Mouse (Mus musculus) limb, embryonic 15.5 days (tissue): ENCODE data around the gene Eci2. TPM values are rescaled to one million over a fixed set of nuclear protein-coding genes. Genes with fewer than 3 reads are reported as not detected.
A peak's percentile ranks its signal among the peaks of the same experiment; 100 is the strongest.
"Not testable (repeated sequence)": the region's sequence is repeated elsewhere in the genome, so short reads cannot be mapped to it uniquely, and the experiment has no call there.

Experiments used
- ATAC-seq: fragments of 200-750 bp; cut with Nextera tagmentation; 2 replicates; pipeline ENCODE4 v1.8.0; 2017; ENCODE audit warnings: low read depth, moderate TSS enrichment; ENCODE audit not compliant: insufficient number of reproducible peaks, low FRiP score, low TSS enrichment
- H3K27ac ChIP-seq: fragments of 300-500 bp; sonication (generic); 2 replicates; pipeline ENCODE4 v1.5.1; 2015; ENCODE audit warnings: moderate library complexity, mild to moderate bottlenecking, inconsistent platforms
- H3K27me3 ChIP-seq: fragments of 300-500 bp; sonication (generic); 2 replicates; pipeline ENCODE4 v1.6.1; 2015; ENCODE audit warnings: inconsistent platforms
- H3K36me3 ChIP-seq: fragments of 300-500 bp; sonication (generic); 2 replicates; pipeline ENCODE4 v1.6.1; 2015; ENCODE audit warnings: inconsistent platforms
- H3K4me1 ChIP-seq: fragments of 300-500 bp; sonication (generic); 2 replicates; pipeline ENCODE4 v1.6.1; 2015; ENCODE audit warnings: inconsistent platforms
- H3K4me2 ChIP-seq: fragments of 300-500 bp; sonication (generic); 2 replicates; pipeline ENCODE4 v1.6.1; 2015; ENCODE audit warnings: mild to moderate bottlenecking, inconsistent platforms
- H3K4me3 ChIP-seq: fragments of 300-500 bp; sonication (generic); 2 replicates; pipeline ENCODE4 v1.5.1; 2015; ENCODE audit warnings: mild to moderate bottlenecking, inconsistent platforms
- H3K9ac ChIP-seq: fragments of 300-500 bp; sonication (generic); 2 replicates; pipeline ENCODE4 v1.6.1; 2015; ENCODE audit warnings: inconsistent platforms
- H3K9me3 ChIP-seq: fragments of 300-500 bp; sonication (generic); 2 replicates; pipeline ENCODE4 v1.6.1; 2016; ENCODE audit warnings: inconsistent platforms
- WGBS: fragments of 180-500 bp; shearing (Covaris S2); methylation state at CpG from one replicate; pipeline ENCODE4 v1.1.7; 2015; 5-methylcytosine and 5-hydroxymethylcytosine counted together
- polyA plus RNA-seq: library from polyadenylated mRNA; unstranded; fragments of >200 nt; fragmentation: Nextera tagmentation; extraction: Ambion mirVana; gene quantifications from 2 replicates; pipeline ENCODE4 v1.2.1, GENCODE M21; 2015

Eci2 gene
- polyA plus RNA-seq, 1 experiment from 2014 or later, result 133 TPM

- not testable (repeated sequence) for H3K4me1 ChIP-seq, H3K9ac ChIP-seq, H3K27me3 ChIP-seq, H3K27ac ChIP-seq, H3K4me3 ChIP-seq, H3K4me2 ChIP-seq, ATAC-seq, H3K9me3 ChIP-seq
- peaks cover 56% of the 10 kb centered on the region for H3K36me3 ChIP-seq
- 78% methylated on average over 5 of the region's 5 CpGs for WGBS
Observed at GRCm38 (mm10) chr13:34978635-34979034, 48.3 kb downstream of the Eci2 start.

- no peak overlapping the region for H3K9ac ChIP-seq
- WGBS, result 89% methylated on average over 3 of the region's 3 CpGs
- no peak overlapping the region for H3K27ac ChIP-seq
- no peak overlapping the region for H3K4me2 ChIP-seq
- H3K4me1 ChIP-seq, result no peaks in the 10 kb centered on the region
- H3K36me3 ChIP-seq, result peaks cover 52% of the 10 kb centered on the region
- no peak overlapping the region for H3K4me3 ChIP-seq
- no peak for ATAC-seq
- no peaks in the 10 kb centered on the region for H3K9me3 ChIP-seq
- no peaks in the 10 kb centered on the region for H3K27me3 ChIP-seq
Observed at GRCm38 (mm10) chr13:34977410-34977809, 49.5 kb downstream of the Eci2 start.

- H3K4me2 ChIP-seq, result no peak overlapping the region
- H3K4me3 ChIP-seq, result no peak overlapping the region
- 90% methylated on average over 4 of the region's 4 CpGs for WGBS
- peaks cover 42% of the 10 kb centered on the region for H3K36me3 ChIP-seq
- H3K9me3 ChIP-seq, result no peaks in the 10 kb centered on the region
- no peaks in the 10 kb centered on the region for H3K27me3 ChIP-seq
- H3K27ac ChIP-seq, result no peak overlapping the region
- no peak overlapping the region for H3K9ac ChIP-seq
- H3K4me1 ChIP-seq, result no peaks in the 10 kb centered on the region
- ATAC-seq, result no peak
Observed at GRCm38 (mm10) chr13:34976116-34976515, 50.8 kb downstream of the Eci2 start.

GRCm38 (mm10) chr13:34973770-34974169, 53.1 kb downstream of the Eci2 start:
- Histone ChIP-seq H3K4me2 (no peak overlapping the region), H3K4me3 (no peak overlapping the region), H3K9me3 (no peaks in the 10 kb centered on the region), H3K27ac (no peak overlapping the region), H3K9ac (no peak overlapping the region), H3K27me3 (no peaks in the 10 kb centered on the region), H3K4me1 (no peaks in the 10 kb centered on the region), H3K36me3 (peaks cover 20% of the 10 kb centered on the region)
- ATAC-seq, result no peak
- WGBS, result 56% methylated on average over 1 of the region's 1 CpGs

GRCm38 (mm10) chr13:34973149-34973548, 53.7 kb downstream of the Eci2 start:
- no peak for ATAC-seq

GRCm38 (mm10) chr13:34972456-34972855, 54.4 kb downstream of the Eci2 start:
- H3K27ac ChIP-seq, H3K4me2 ChIP-seq, H3K4me3 ChIP-seq, H3K27me3 ChIP-seq, ATAC-seq, H3K36me3 ChIP-seq, H3K9me3 ChIP-seq, H3K9ac ChIP-seq, H3K4me1 ChIP-seq: not testable (repeated sequence)

More at GRCm38 (mm10) chr13:34973149-34973548, 53.7 kb downstream of the Eci2 start:
- no peaks in the 10 kb centered on the region for H3K27me3 ChIP-seq
- H3K9ac ChIP-seq, result no peak overlapping the region
- peaks cover 14% of the 10 kb centered on the region for H3K36me3 ChIP-seq
- H3K4me1 ChIP-seq, result no peaks in the 10 kb centered on the region
- H3K9me3 ChIP-seq, result no peaks in the 10 kb centered on the region
- no peak overlapping the region for H3K4me2 ChIP-seq
- no peak overlapping the region for H3K4me3 ChIP-seq
- WGBS, result 30% methylated on average over 1 of the region's 1 CpGs
- H3K27ac ChIP-seq, result no peak overlapping the region

- H3K9me3 ChIP-seq, ATAC-seq, H3K36me3 ChIP-seq, H3K4me3 ChIP-seq, H3K4me2 ChIP-seq, H3K9ac ChIP-seq, H3K27ac ChIP-seq: not testable (repeated sequence)
- Histone ChIP-seq H3K4me1 (peaks cover 13% of the 10 kb centered on the region), H3K27me3 (peaks cover 16% of the 10 kb centered on the region; the same call in 1 of the 2 replicates)
- 68% methylated on average over 9 of the region's 9 CpGs for WGBS
Observed at GRCm38 (mm10) chr13:34965647-34966046, 61.2 kb downstream of the Eci2 start.

GRCm38 (mm10) chr13:34964866-34965265, 62.0 kb downstream of the Eci2 start:
- Histone ChIP-seq H3K4me1 (peaks cover 13% of the 10 kb centered on the region), H3K4me3 (peak overlapping the region; percentile 49), H3K9me3 (no peaks in the 10 kb centered on the region), H3K4me2 (peak overlapping the region; percentile 75), H3K9ac (no peak overlapping the region), H3K36me3 (no peaks in the 10 kb centered on the region), H3K27ac (no peak overlapping the region), H3K27me3 (peaks cover 16% of the 10 kb centered on the region; the same call in 1 of the 2 replicates)
- ATAC-seq, result no peak
- 8% methylated on average over 5 of the region's 5 CpGs for WGBS

GRCm38 (mm10) chr13:34964419-34964818, 62.5 kb downstream of the Eci2 start:
- peaks cover 13% of the 10 kb centered on the region for H3K4me1 ChIP-seq
- peaks cover 16% of the 10 kb centered on the region; the same call in 1 of the 2 replicates for H3K27me3 ChIP-seq
- no peak overlapping the region for H3K9ac ChIP-seq
- peak overlapping the region; percentile 49 for H3K4me3 ChIP-seq
- 5% methylated on average over 14 of the region's 14 CpGs for WGBS
- no peaks in the 10 kb centered on the region for H3K36me3 ChIP-seq
- H3K4me2 ChIP-seq, result peak overlapping the region; percentile 75
- no peaks in the 10 kb centered on the region for H3K9me3 ChIP-seq
- no peak for ATAC-seq
- H3K27ac ChIP-seq, result no peak overlapping the region

GRCm38 (mm10) chr13:34963511-34964397, 63.1 kb downstream of the Eci2 start, which contains the start of gene Eci3:
Gene Eci3, minus strand, starts transcription at chr13:34963810.
- 3% methylated on average over 32 of the region's 32 CpGs for WGBS

GRCm38 (mm10) chr13:34960996-34961770, 65.7 kb downstream of the Eci2 start:
- H3K36me3 ChIP-seq, result no peaks in the 10 kb centered on the region
- 85% methylated on average over 4 of the region's 4 CpGs for WGBS
- ATAC-seq, result no peak

More at GRCm38 (mm10) chr13:34963511-34964397, 63.1 kb downstream of the Eci2 start, which contains the start of gene Eci3:
- Histone ChIP-seq H3K4me1 (peaks cover 13% of the 10 kb centered on the region), H3K27ac (no peak within 1 kb of the TSS), H3K4me3 (peak within 1 kb of the TSS; percentile 49), H3K9ac (no peak within 1 kb of the TSS), H3K36me3 (no peaks in the 10 kb centered on the region), H3K4me2 (peak within 1 kb of the TSS; percentile 75), H3K27me3 (peaks cover 16% of the 10 kb centered on the region; the same call in 1 of the 2 replicates), H3K9me3 (no peaks in the 10 kb centered on the region)
- ATAC-seq, result peak; percentile 63; the same call in 1 of the 2 replicates

GRCm38 (mm10) chr13:34958158-34958557, 68.7 kb downstream of the Eci2 start:
- not testable (repeated sequence) for H3K4me2 ChIP-seq, H3K9ac ChIP-seq, H3K27me3 ChIP-seq, H3K27ac ChIP-seq, H3K9me3 ChIP-seq, H3K4me3 ChIP-seq, H3K4me1 ChIP-seq, H3K36me3 ChIP-seq, ATAC-seq
- 63% methylated on average over 3 of the region's 3 CpGs for WGBS

More at GRCm38 (mm10) chr13:34960996-34961770, 65.7 kb downstream of the Eci2 start:
- H3K27ac ChIP-seq, result no peak overlapping the region
- H3K9ac ChIP-seq, result no peak overlapping the region
- H3K4me2 ChIP-seq, result no peak overlapping the region
- H3K4me3 ChIP-seq, result no peak overlapping the region
- H3K9me3 ChIP-seq, result no peaks in the 10 kb centered on the region
- peaks cover 13% of the 10 kb centered on the region for H3K4me1 ChIP-seq
- H3K27me3 ChIP-seq, result peaks cover 16% of the 10 kb centered on the region; the same call in 1 of the 2 replicates
